Mouse (Mus musculus) Muller cell, postnatal 12 days (primary cell): ENCODE measurements at regions not wholly inside any gene's neighbourhood (a gene's known extent, or its start where the extent isn't known, plus 50 kb on each side); places are given as distances from the start of the nearest gene placed in this dataset.

ENCODE experiments used
- DNase-seq: peaks from one replicate; pipeline ENCODE4 v3.0.0-alpha.2; 2015; ENCODE audit errors: inconsistent ontology term

GRCm38 (mm10) chr6:139027696-139028095 is 369.4 kb upstream of the Igbp1b start:
- no peak for DNase-seq

- DNase-seq, result no peak
These were observed 356.2 kb upstream of the Igbp1b start for GRCm38 (mm10) chr6:139014526-139014925.

GRCm38 (mm10) chr6:139010501-139010900 is 352.2 kb upstream of the Igbp1b start:
- no peak for DNase-seq
